Mouse (Mus musculus): ENCODE data around the gene Gp1ba.

DNA sequence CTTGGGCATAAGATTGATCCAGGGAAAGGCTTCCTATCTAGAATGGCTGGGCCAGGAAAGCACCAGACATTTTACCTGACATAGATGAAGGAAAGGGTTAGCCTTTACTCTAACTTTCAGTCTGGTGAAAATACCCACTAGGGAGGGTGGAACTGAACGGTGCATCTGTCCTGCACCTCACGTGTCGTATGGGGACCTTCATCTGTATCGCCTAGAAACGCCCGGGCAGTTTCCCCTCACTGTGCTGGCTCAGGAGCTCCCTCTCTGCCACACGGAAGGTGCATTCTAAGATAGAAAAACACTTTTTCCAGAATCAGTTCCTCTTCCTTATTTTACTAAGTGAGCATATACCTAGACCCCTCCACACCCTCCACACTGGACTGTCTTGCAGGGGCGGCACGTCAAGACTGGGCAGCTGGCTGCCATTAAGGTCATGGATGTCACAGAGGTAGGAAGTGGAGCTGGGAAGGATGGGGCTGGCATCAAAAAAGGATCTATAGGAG is 40.4 kb upstream of the Gp1ba start:
- no peak for TF ChIP-seq CTCF (IDR thresholded peaks at IDR 0.05; ENCODE audit: insufficient read depth, low read depth, low read length)
- no peak for TF ChIP-seq POLR2A (IDR thresholded peaks at IDR 0.05; ENCODE audit: insufficient read depth, low read depth, low read length)
